Mouse (Mus musculus): ENCODE data around the gene Ksr1. TPM values are rescaled to one million over a fixed set of nuclear protein-coding genes. Genes with fewer than 3 reads are reported as not detected.

Ksr1 gene
- polyA plus RNA-seq, 1 experiment from 2014 or later: 5.7 TPM

GRCm38 (mm10) chr11:79099032-79099431, 47.2 kb downstream of the Ksr1 start:
- H3K4me1 ChIP-seq (ENCODE audit: control insufficient read depth, insufficient read depth, low read length): peaks cover 7% of the 10 kb centered on the region; the same call in 1 of the 2 replicates

DNA sequence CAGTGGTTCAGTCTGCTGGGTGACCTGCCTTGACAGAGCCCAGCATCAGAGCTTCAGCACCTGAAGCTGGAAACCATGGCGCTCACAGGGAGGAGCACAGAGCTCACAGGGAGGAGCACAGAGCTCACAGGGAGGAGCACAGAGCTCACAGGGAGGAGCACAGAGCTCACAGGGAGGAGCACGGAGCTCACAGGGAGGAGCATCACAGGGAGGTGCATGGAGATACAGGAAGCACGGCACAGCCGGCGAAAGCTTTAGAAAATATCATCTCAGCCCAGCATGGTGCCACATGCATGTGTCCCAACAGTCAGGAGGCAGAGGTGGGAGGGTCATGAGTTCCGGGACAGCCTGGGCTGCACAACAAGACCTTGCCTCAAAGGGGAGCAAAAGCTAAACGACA, 48.5 kb downstream of the Ksr1 start:
- ATAC-seq (ENCODE audit: insufficient read depth, low FRiP score, low TSS enrichment): no peak
- H3K4me1 ChIP-seq (ENCODE audit: control insufficient read depth, insufficient read depth, low read length): peaks cover 7% of the 10 kb centered on the region; the same call in 1 of the 2 replicates
- 81% methylated on average over 7 of the region's 7 CpGs for WGBS
- no peaks in the 10 kb centered on the region for H3K36me3 ChIP-seq (ENCODE audit: control insufficient read depth, insufficient read depth, low read length)
- no peak overlapping the region for H3K4me3 ChIP-seq (ENCODE audit: low read depth, low read length)
- no peak overlapping the region for H3K9ac ChIP-seq (ENCODE audit: low read length)
- DNase-seq (ENCODE audit: low spot score): no peak
- H3K9me3 ChIP-seq (ENCODE audit: control insufficient read depth, low read length): no peaks in the 10 kb centered on the region
- H3K4me2 ChIP-seq (ENCODE audit: low read depth): no peak overlapping the region
- H3K27me3 ChIP-seq (ENCODE audit: control insufficient read depth, insufficient read depth, low read length): no peaks in the 10 kb centered on the region
- no peak overlapping the region for H3K27ac ChIP-seq (ENCODE audit: low read depth, low read length)

More at GRCm38 (mm10) chr11:79099032-79099431, 47.2 kb downstream of the Ksr1 start:
- Histone ChIP-seq H3K27ac (ENCODE audit: low read depth, low read length) (no peak overlapping the region), H3K4me2 (ENCODE audit: low read depth) (no peak overlapping the region), H3K9me3 (ENCODE audit: control insufficient read depth, low read length) (no peaks in the 10 kb centered on the region), H3K36me3 (ENCODE audit: control insufficient read depth, insufficient read depth, low read length) (no peaks in the 10 kb centered on the region), H3K27me3 (ENCODE audit: control insufficient read depth, insufficient read depth, low read length) (no peaks in the 10 kb centered on the region), H3K4me3 (ENCODE audit: low read depth, low read length) (no peak overlapping the region), H3K9ac (ENCODE audit: low read length) (no peak overlapping the region)
- DNase-seq (ENCODE audit: low spot score): no peak
- WGBS: 40% methylated on average over 8 of the region's 8 CpGs
- no peak for ATAC-seq (ENCODE audit: insufficient read depth, low FRiP score, low TSS enrichment)

DNA sequence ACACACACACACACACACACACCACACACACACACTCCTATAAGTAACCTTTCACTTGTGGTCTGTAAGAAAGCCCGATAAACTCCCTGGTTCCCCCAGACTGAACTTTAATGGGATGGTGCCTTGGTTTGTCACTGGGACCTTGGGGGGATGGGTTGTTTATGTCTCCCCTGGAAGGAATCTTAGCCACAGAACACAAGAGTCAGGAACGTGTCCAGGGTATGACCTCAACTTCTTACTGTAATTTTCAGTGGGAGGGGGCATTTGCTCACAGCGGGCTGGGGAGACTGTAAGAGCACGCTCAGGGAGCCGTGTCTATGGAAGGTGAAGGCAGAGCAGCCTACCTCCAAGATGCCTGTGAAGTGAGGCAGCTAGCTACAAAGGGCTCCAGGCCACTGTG, 49.5 kb downstream of the Ksr1 start:
- WGBS: 84% methylated on average over 5 of the region's 5 CpGs

DNA sequence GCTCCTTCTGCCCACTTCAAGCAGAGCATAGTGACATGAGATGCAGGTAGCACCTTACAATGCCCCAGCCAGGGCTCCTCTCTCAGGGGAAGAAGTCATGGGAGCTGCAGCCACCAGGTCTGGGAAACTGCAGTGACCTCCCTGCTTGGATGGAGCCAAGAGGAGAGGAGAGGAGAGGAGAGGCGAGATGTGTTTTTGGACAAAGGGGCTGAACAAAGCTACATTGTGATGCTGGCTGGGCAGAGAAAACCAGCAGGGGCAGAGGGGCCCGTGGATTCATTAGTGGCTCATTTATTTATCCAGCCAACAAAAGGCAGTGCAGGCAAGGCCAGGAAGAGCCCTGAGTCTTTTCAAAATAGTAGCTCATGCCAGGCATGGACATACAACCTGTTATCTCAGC, 50.5 kb downstream of the Ksr1 start:
- 17% methylated on average over 2 of the region's 2 CpGs for WGBS
- Histone ChIP-seq H3K27ac (ENCODE audit: low read depth, low read length) (peak overlapping the region; percentile 76), H3K4me3 (ENCODE audit: low read depth, low read length) (no peak overlapping the region), H3K9ac (ENCODE audit: low read length) (peak overlapping the region; percentile 19; the same call in 1 of the 2 replicates), H3K4me2 (ENCODE audit: low read depth) (no peak overlapping the region), H3K4me1 (ENCODE audit: control insufficient read depth, insufficient read depth, low read length) (peaks cover 10% of the 10 kb centered on the region; the same call in 1 of the 2 replicates), H3K27me3 (ENCODE audit: control insufficient read depth, insufficient read depth, low read length) (no peaks in the 10 kb centered on the region), H3K9me3 (ENCODE audit: control insufficient read depth, low read length) (no peaks in the 10 kb centered on the region), H3K36me3 (ENCODE audit: control insufficient read depth, insufficient read depth, low read length) (no peaks in the 10 kb centered on the region)
- ATAC-seq (ENCODE audit: insufficient read depth, low FRiP score, low TSS enrichment) (peak; percentile 27; the same call in 1 of the 2 replicates), DNase-seq (ENCODE audit: low spot score) (peak; percentile 68)

More for the DNA sequence above, 49.5 kb downstream of the Ksr1 start:
- no peaks in the 10 kb centered on the region for H3K27me3 ChIP-seq (ENCODE audit: control insufficient read depth, insufficient read depth, low read length)
- no peak overlapping the region for H3K9ac ChIP-seq (ENCODE audit: low read length)
- ATAC-seq (ENCODE audit: insufficient read depth, low FRiP score, low TSS enrichment) (no peak), DNase-seq (ENCODE audit: low spot score) (no peak)
- H3K4me1 ChIP-seq (ENCODE audit: control insufficient read depth, insufficient read depth, low read length): peaks cover 10% of the 10 kb centered on the region; the same call in 1 of the 2 replicates
- H3K4me2 ChIP-seq (ENCODE audit: low read depth): no peak overlapping the region
- no peaks in the 10 kb centered on the region for H3K36me3 ChIP-seq (ENCODE audit: control insufficient read depth, insufficient read depth, low read length)
- no peak overlapping the region for H3K27ac ChIP-seq (ENCODE audit: low read depth, low read length)
- H3K4me3 ChIP-seq (ENCODE audit: low read depth, low read length): no peak overlapping the region
- H3K9me3 ChIP-seq (ENCODE audit: control insufficient read depth, low read length): no peaks in the 10 kb centered on the region

DNA sequence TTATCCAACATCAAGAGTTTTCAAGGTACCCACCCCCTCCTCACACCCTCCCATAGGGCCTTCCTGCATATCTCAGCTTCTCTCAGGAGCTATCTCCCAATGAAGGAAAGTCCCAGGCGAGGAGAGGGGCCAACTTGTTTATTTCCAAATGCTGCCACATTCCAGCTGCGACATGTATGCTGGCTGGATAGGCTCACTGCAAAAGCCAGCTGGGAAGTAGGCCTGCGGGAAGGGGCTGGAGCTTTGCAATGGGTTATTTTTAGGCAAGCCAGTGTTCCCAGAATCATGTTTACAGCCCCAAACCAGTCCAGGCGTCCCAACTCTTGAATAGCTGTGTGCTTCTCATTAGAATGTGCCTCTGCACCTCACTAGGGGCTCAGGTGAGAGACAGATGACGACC, 51.5 kb downstream of the Ksr1 start:
- Histone ChIP-seq H3K27me3 (ENCODE audit: control insufficient read depth, insufficient read depth, low read length) (no peaks in the 10 kb centered on the region), H3K9ac (ENCODE audit: low read length) (no peak overlapping the region), H3K9me3 (ENCODE audit: control insufficient read depth, low read length) (no peaks in the 10 kb centered on the region), H3K36me3 (ENCODE audit: control insufficient read depth, insufficient read depth, low read length) (no peaks in the 10 kb centered on the region), H3K4me2 (ENCODE audit: low read depth) (no peak overlapping the region), H3K4me3 (ENCODE audit: low read depth, low read length) (no peak overlapping the region), H3K4me1 (ENCODE audit: control insufficient read depth, insufficient read depth, low read length) (peaks cover 10% of the 10 kb centered on the region; the same call in 1 of the 2 replicates), H3K27ac (ENCODE audit: low read depth, low read length) (no peak overlapping the region)
- no peak for DNase-seq (ENCODE audit: low spot score)
- WGBS: 58% methylated on average over 5 of the region's 5 CpGs
- no peak for ATAC-seq (ENCODE audit: insufficient read depth, low FRiP score, low TSS enrichment)

DNA sequence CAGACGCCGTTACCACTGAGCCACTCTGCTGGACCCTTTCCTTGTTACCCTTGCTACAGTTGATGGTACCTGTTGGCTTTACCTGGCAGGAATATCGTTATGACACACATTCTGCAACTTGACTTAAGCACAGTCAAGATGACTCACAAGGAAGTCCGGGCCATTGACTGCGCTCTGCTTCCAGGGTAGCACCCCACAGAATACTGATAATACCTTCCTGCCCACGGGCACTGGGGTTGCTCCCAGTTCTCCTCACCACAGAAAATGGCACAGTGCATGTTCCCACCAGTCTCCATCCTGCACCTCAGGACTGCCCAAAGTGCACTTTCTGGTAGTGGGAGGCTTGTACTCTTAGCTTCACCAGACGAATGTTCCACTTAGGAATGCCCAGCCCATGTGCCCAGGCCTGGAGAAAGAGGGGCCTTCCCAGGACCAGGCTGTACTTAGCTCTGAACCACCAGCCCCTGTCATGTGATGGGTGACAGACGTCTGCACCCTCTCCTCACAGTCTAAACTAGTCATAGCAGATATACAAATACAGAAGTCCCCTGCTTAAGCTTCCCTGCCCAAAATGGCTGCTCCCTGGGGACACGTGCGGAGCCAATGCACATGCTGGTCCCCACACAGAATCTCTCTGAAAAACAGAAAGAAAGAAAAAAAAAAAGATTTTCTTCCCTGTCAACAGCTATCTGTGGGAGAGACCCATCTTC, 52.1 kb downstream of the Ksr1 start:
- Histone ChIP-seq H3K4me3 (ENCODE audit: low read depth, low read length) (no peak overlapping the region), H3K27me3 (ENCODE audit: control insufficient read depth, insufficient read depth, low read length) (no peaks in the 10 kb centered on the region), H3K4me1 (ENCODE audit: control insufficient read depth, insufficient read depth, low read length) (peaks cover 9% of the 10 kb centered on the region; the same call in 1 of the 2 replicates), H3K4me2 (ENCODE audit: low read depth) (no peak overlapping the region), H3K36me3 (ENCODE audit: control insufficient read depth, insufficient read depth, low read length) (no peaks in the 10 kb centered on the region), H3K9me3 (ENCODE audit: control insufficient read depth, low read length) (no peaks in the 10 kb centered on the region), H3K9ac (ENCODE audit: low read length) (no peak overlapping the region), H3K27ac (ENCODE audit: low read depth, low read length) (no peak overlapping the region)
- DNase-seq (ENCODE audit: low spot score) (no peak), ATAC-seq (ENCODE audit: insufficient read depth, low FRiP score, low TSS enrichment) (no peak)
- WGBS: 87% methylated on average over 10 of the region's 10 CpGs

GRCm38 (mm10) chr11:79093386-79093906, 52.8 kb downstream of the Ksr1 start:
- Histone ChIP-seq H3K9ac (ENCODE audit: low read length) (no peak overlapping the region), H3K27me3 (ENCODE audit: control insufficient read depth, insufficient read depth, low read length) (no peaks in the 10 kb centered on the region), H3K4me2 (ENCODE audit: low read depth) (no peak overlapping the region), H3K36me3 (ENCODE audit: control insufficient read depth, insufficient read depth, low read length) (no peaks in the 10 kb centered on the region), H3K27ac (ENCODE audit: low read depth, low read length) (no peak overlapping the region), H3K9me3 (ENCODE audit: control insufficient read depth, low read length) (no peaks in the 10 kb centered on the region), H3K4me1 (ENCODE audit: control insufficient read depth, insufficient read depth, low read length) (peaks cover 9% of the 10 kb centered on the region; the same call in 1 of the 2 replicates), H3K4me3 (ENCODE audit: low read depth, low read length) (no peak overlapping the region)
- ATAC-seq (ENCODE audit: insufficient read depth, low FRiP score, low TSS enrichment) (no peak), DNase-seq (ENCODE audit: low spot score) (no peak)
- WGBS: 65% methylated on average over 15 of the region's 15 CpGs

DNA sequence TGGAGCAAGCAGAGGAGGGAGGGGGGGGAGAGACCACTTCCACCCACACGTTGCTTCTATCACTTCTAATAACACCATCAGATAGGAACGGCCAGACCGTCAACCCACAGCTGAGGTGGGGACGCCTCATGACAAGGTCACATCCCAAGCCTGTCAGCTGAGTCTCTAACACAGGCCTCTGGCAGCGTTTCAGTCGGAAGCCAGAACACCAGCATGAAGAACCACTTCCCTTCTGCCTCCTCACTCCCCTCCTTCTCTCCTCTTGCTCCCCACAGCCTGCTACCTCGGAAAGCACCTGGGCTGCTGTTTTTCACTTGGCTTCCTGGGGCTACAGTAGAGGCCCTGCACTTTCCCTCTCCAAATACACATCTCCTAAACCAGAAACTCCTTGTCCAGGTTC, 53.4 kb downstream of the Ksr1 start:
- 80% methylated on average over 7 of the region's 7 CpGs for WGBS
- Histone ChIP-seq H3K36me3 (ENCODE audit: control insufficient read depth, insufficient read depth, low read length) (no peaks in the 10 kb centered on the region), H3K4me1 (ENCODE audit: control insufficient read depth, insufficient read depth, low read length) (peaks cover 9% of the 10 kb centered on the region; the same call in 1 of the 2 replicates), H3K27ac (ENCODE audit: low read depth, low read length) (no peak overlapping the region), H3K27me3 (ENCODE audit: control insufficient read depth, insufficient read depth, low read length) (no peaks in the 10 kb centered on the region), H3K4me2 (ENCODE audit: low read depth) (no peak overlapping the region), H3K9me3 (ENCODE audit: control insufficient read depth, low read length) (no peaks in the 10 kb centered on the region), H3K4me3 (ENCODE audit: low read depth, low read length) (no peak overlapping the region), H3K9ac (ENCODE audit: low read length) (no peak overlapping the region)
- DNase-seq (ENCODE audit: low spot score): no peak
- no peak for ATAC-seq (ENCODE audit: insufficient read depth, low FRiP score, low TSS enrichment)

DNA sequence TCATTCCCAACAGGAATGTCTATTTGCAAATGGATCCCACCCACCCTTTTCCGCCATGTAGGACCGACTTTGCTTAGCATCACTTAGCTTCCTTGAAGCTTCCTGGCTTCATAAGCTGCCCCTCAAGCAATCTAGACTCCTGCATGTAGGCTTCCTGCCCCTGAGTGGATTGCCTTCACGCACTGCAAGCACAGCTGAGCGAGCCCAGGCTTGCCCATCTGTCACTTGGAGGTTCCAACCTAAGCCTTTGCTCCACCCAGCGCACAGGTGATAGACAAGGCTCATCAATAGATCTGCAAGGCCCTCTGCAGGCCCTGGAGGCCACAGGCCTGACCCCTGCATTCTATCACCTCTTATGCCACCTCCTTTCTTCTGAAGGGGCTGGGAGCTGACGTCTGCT, 54.0 kb downstream of the Ksr1 start:
- Histone ChIP-seq H3K27me3 (ENCODE audit: control insufficient read depth, insufficient read depth, low read length) (no peaks in the 10 kb centered on the region), H3K9me3 (ENCODE audit: control insufficient read depth, low read length) (no peaks in the 10 kb centered on the region), H3K4me3 (ENCODE audit: low read depth, low read length) (no peak overlapping the region), H3K4me1 (ENCODE audit: control insufficient read depth, insufficient read depth, low read length) (peaks cover 9% of the 10 kb centered on the region; the same call in 1 of the 2 replicates), H3K36me3 (ENCODE audit: control insufficient read depth, insufficient read depth, low read length) (no peaks in the 10 kb centered on the region), H3K27ac (ENCODE audit: low read depth, low read length) (no peak overlapping the region), H3K9ac (ENCODE audit: low read length) (no peak overlapping the region), H3K4me2 (ENCODE audit: low read depth) (no peak overlapping the region)
- ATAC-seq (ENCODE audit: insufficient read depth, low FRiP score, low TSS enrichment): no peak
- WGBS: 86% methylated on average over 6 of the region's 6 CpGs
- DNase-seq (ENCODE audit: low spot score): no peak

Measured in neural tube, embryonic 11.5 days (tissue).